Mouse (Mus musculus) intestine, embryonic 16.5 days (tissue): ENCODE measurements around the gene Lhx1. TPM values are rescaled to one million over a fixed set of nuclear protein-coding genes. Genes with fewer than 3 reads are reported as not detected.

Experiments used
- ATAC-seq: fragments of 200-750 bp; cut with Nextera tagmentation; 2 replicates; pipeline ENCODE4 v1.8.0; 2017; ENCODE audit warnings: moderate TSS enrichment, moderate library complexity
- H3K27ac ChIP-seq: fragments of 300-500 bp; sonication (generic); 2 replicates; pipeline ENCODE4 v1.5.1; 2014; ENCODE audit warnings: mild to moderate bottlenecking, low read length
- H3K27me3 ChIP-seq: fragments of 300-500 bp; sonication (generic); replicated peaks from 2 replicates; pipeline ENCODE4 v1.6.1; 2014; ENCODE audit warnings: low read length, control low read depth, mixed read lengths; ENCODE audit not compliant: control insufficient read depth, insufficient read depth
- H3K36me3 ChIP-seq: fragments of 300-500 bp; sonication (generic); 2 replicates; pipeline ENCODE4 v1.6.1; 2014; ENCODE audit warnings: low read length, control low read depth; ENCODE audit not compliant: control insufficient read depth, insufficient read depth
- H3K4me1 ChIP-seq: fragments of 300-500 bp; sonication (generic); 2 replicates; pipeline ENCODE4 v1.6.1; 2014; ENCODE audit warnings: low read length, control low read depth, mixed read lengths; ENCODE audit not compliant: control insufficient read depth, insufficient read depth
- H3K4me2 ChIP-seq: fragments of 300-500 bp; sonication (generic); 2 replicates; pipeline ENCODE4 v1.6.1; 2014; ENCODE audit warnings: low read depth, low read length, control low read depth
- H3K4me3 ChIP-seq: fragments of 300-500 bp; sonication (generic); 2 replicates; pipeline ENCODE4 v1.5.1; 2014; ENCODE audit warnings: mild to moderate bottlenecking, low read length
- H3K9ac ChIP-seq: fragments of 300-500 bp; sonication (generic); 2 replicates; pipeline ENCODE4 v1.6.1; 2014; ENCODE audit warnings: low read depth, low read length
- H3K9me3 ChIP-seq: fragments of 300-500 bp; sonication (generic); 2 replicates; pipeline ENCODE4 v1.6.1; 2016; ENCODE audit warnings: low read length, control low read depth; ENCODE audit not compliant: control insufficient read depth
- WGBS: fragments of 180-500 bp; shearing (Covaris S2); extraction: QIAGEN DNeasy Blood & Tissue Kit; methylation state at CpG from one replicate; pipeline ENCODE4 v1.1.7; 2014; 5-methylcytosine and 5-hydroxymethylcytosine counted together
- polyA plus RNA-seq: library from polyadenylated mRNA; unstranded; fragments of >200 nt; fragmentation: Nextera tagmentation; extraction: Ambion mirVana; gene quantifications from 2 replicates; pipeline ENCODE4 v1.2.1, GENCODE M21; 2015

Lhx1 gene
- polyA plus RNA-seq, 1 experiment from 2014 or later = 0.12 TPM

DNA sequence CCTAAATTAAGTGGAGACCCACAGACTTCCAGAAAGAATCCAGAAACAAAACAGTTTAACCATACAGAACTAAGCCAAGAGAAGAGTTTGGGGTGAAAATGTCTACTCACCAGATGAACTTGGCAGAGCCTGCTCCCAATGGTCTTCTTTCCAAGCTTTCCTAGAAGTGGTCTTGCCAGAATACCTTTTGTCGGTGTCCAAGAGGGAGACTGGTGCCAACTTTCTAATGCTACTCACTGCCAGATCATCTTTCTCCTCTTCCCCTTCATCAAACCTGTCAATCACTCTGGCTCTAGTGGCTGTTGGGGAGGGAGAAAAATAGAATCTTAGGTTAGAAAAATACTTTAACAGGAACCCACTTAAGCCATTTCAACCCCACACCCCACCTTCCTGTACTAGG lies 13.3 kb downstream of the Lhx1 start:
- Histone ChIP-seq H3K4me3 (peak overlapping the region; percentile 73; the same call in 1 of the 2 replicates), H3K27me3 (peaks cover 24% of the 10 kb centered on the region), H3K9me3 (no peaks in the 10 kb centered on the region), H3K4me1 (peaks cover 12% of the 10 kb centered on the region), H3K4me2 (peak overlapping the region; percentile 89; the same call in 1 of the 2 replicates), H3K9ac (no peak overlapping the region), H3K36me3 (peaks cover 2% of the 10 kb centered on the region; the same call in 1 of the 2 replicates), H3K27ac (no peak overlapping the region)
- WGBS = 78% methylated on average over 1 of the region's 1 CpGs
- ATAC-seq = no peak

DNA sequence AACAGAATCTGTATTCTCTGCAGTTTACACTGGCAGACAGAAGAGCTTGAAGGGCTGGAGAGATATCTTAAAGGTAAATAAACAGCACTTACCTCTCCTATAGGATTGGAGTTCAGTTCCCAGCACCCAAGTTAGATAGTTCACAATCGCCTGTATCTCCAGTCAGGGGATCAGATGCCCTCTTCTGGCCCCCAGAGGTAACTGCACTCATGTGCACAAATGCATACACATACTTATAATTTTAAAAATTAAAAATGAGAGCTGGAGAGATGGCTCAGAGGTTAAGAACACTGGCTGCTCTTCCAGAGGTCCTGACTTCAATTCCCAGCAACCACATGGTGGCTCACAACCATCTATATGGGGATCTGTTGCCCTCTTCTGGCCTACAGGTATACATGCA lies 21.0 kb downstream of the Lhx1 start:
- Histone ChIP-seq H3K27ac (no peak overlapping the region), H3K4me3 (no peak overlapping the region), H3K36me3 (peaks cover 9% of the 10 kb centered on the region), H3K4me2 (no peak overlapping the region), H3K27me3 (no peaks in the 10 kb centered on the region), H3K9me3 (no peaks in the 10 kb centered on the region), H3K4me1 (no peaks in the 10 kb centered on the region), H3K9ac (no peak overlapping the region)
- WGBS = 92% methylated on average over 1 of the region's 1 CpGs
- ATAC-seq = no peak

DNA sequence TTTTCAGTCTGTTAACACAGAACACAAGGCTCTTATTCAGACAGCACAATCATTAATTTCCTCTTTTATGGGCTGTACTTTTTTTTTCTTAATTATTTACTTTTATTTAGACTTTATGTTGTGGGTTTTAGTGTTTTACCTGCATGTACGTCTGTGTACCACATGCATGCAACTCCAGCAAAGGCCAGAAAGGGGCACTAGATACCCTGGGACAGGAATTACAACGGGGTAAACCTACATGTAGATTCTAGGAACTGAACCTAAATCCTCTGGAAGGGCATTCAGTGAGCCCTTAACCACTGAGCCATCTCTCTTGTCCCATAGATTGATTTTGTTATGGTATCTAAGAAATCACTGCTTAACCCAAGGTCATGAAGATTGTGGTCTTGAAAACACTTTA lies 27.4 kb downstream of the Lhx1 start:
- Histone ChIP-seq H3K27me3 (no peaks in the 10 kb centered on the region), H3K4me2 (no peak overlapping the region), H3K27ac (no peak overlapping the region), H3K9me3 (no peaks in the 10 kb centered on the region), H3K9ac (no peak overlapping the region), H3K4me1 (no peaks in the 10 kb centered on the region), H3K36me3 (no peaks in the 10 kb centered on the region; the same call in 1 of the 2 replicates), H3K4me3 (no peak overlapping the region)
- 65% methylated on average over 2 of the region's 2 CpGs for WGBS
- no peak for ATAC-seq

DNA sequence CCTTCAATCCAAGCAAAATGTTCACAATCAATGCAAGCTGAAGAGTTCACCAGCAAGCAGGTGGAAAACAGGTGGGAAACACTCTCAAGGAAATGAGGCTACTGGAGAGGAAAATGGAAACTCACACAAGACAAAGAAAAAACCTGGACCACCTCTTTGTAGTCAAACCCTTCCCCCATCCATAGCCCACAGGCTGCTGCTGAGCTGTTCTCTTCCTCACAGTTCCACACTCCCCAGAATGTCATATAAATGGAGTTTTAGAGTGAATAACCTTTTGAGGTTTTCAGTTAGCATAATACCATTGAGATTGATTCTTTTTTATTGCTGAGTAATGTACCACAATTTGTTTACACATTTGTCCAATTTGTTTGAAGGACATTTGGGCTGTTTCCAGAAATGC lies 28.4 kb downstream of the Lhx1 start:
- Histone ChIP-seq H3K27me3 (no peaks in the 10 kb centered on the region), H3K4me2 (no peak overlapping the region), H3K4me1 (no peaks in the 10 kb centered on the region), H3K4me3 (no peak overlapping the region), H3K9ac (no peak overlapping the region), H3K27ac (no peak overlapping the region), H3K36me3 (no peaks in the 10 kb centered on the region), H3K9me3 (no peaks in the 10 kb centered on the region)
- no peak for ATAC-seq

DNA sequence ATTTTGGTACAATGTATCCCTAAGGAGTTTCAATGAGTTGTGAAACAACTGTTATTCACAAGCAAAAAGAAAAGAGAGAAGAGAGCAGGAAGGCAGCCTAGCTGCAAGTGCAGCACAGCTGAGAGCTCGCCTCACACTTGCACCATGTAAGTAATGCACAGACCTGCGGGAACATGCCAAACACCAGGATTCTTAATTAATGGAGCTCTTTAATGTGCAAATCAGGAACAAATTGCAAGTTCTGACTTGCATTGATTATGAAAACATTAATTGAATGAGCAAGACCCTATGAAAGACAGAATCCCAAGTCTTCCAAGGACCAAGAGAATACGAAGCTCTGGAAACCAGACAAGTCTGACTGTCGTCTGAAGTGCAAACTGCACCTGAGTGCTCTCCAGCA lies 29.6 kb downstream of the Lhx1 start:
- Histone ChIP-seq H3K4me3 (no peak overlapping the region), H3K9me3 (no peaks in the 10 kb centered on the region), H3K4me2 (no peak overlapping the region), H3K4me1 (no peaks in the 10 kb centered on the region), H3K27me3 (no peaks in the 10 kb centered on the region), H3K9ac (no peak overlapping the region), H3K36me3 (0 out of 2 replicates have a peak, but pooled peaks cover 5% of the 10 kb centered on the region), H3K27ac (no peak overlapping the region)
- 68% methylated on average over 4 of the region's 4 CpGs for WGBS
- ATAC-seq = no peak

DNA sequence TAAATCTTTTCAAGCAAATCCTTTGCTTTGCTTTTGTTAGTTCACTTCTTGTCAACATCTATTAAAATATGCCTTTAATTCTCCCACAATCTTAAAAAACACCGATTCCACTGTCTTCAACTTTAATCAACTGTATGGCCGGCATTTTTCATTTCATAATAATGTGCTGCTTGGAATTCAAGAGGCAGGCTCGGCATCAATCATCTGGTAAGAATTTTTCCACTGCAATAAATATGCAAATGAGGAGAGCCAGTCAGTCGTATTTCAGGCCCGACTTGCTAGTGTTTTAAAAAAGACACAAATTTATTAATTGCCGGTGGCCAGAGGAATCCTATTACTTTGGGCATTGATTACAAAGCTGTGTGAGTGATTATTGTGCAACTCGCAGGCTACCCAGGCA lies 43.7 kb downstream of the Lhx1 start:
- no peak for ATAC-seq
- H3K4me3 ChIP-seq = no peak overlapping the region
- H3K27me3 ChIP-seq = no peaks in the 10 kb centered on the region
- no peak overlapping the region for H3K27ac ChIP-seq
- H3K9ac ChIP-seq = no peak overlapping the region
- H3K4me1 ChIP-seq = 0 out of 2 replicates have a peak, but pooled peaks cover 6% of the 10 kb centered on the region
- H3K9me3 ChIP-seq = no peaks in the 10 kb centered on the region
- 52% methylated on average over 7 of the region's 7 CpGs for WGBS
- no peaks in the 10 kb centered on the region for H3K36me3 ChIP-seq
- no peak overlapping the region for H3K4me2 ChIP-seq

DNA sequence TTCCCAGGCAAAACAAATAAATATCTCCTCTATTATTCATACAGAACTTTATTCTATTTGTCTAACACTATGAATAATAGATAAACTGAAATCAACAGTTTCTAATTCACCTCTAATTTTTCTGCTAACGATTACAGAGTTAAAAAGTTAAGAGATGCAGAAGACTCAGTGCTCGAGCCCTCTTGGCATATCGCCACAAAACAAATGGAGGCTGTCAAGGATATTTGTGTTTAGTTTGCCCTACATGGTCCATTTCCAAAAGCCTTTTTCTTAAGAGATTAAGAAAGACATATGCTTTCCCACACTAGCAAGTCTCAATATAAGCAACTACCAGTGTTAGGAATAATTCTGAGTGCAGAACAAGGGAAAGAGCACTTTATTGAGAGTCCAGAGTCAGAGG lies 44.9 kb downstream of the Lhx1 start:
- H3K9me3 ChIP-seq = no peaks in the 10 kb centered on the region
- ATAC-seq = no peak
- no peak overlapping the region for H3K4me3 ChIP-seq
- H3K36me3 ChIP-seq = no peaks in the 10 kb centered on the region
- H3K4me1 ChIP-seq = 0 out of 2 replicates have a peak, but pooled peaks cover 6% of the 10 kb centered on the region
- WGBS = 45% methylated on average over 3 of the region's 3 CpGs
- H3K27ac ChIP-seq = no peak overlapping the region
- H3K27me3 ChIP-seq = no peaks in the 10 kb centered on the region
- no peak overlapping the region for H3K9ac ChIP-seq
- no peak overlapping the region for H3K4me2 ChIP-seq

DNA sequence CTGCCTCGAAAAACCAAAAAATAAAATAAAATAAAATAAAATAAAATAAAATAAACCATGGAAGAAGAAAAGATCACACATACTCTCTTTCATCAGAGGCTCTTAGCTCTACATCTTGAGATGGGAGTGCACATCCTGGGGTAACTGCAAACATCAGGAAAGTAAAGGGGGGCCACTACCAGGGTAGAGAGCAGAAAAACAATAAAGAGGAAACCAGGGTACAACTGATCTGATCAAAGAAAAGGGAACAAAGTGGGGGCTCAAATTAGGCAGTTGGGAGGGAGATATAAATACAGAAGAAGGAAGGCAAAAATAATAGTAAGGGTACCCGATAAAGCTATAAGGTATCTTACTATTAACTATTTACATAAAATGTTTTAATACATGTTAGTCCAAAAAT lies 48.7 kb downstream of the Lhx1 start:
- peaks cover 6% of the 10 kb centered on the region; the same call in 1 of the 2 replicates for H3K4me1 ChIP-seq

DNA sequence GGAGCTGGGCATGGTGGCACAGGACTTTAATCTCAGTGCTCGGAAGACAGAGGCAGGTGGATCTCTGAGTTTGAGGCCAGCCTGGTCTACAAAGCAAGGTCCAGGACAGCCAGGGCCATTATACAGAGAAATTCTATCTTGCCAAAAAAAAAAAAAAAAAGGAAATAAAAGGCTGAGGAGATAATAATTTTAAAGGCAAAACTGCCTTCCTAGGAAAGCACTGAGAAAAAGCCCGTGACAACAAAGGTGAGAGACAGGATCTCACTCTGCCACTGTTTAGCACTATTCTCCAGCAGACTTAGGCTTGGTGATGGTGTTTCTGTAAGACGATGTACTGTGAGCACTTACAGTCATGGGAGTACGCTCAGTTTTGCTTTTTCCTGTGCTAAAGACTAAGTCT lies 49.3 kb downstream of the Lhx1 start:
- no peak for ATAC-seq
- H3K27me3 ChIP-seq = no peaks in the 10 kb centered on the region
- H3K9me3 ChIP-seq = no peaks in the 10 kb centered on the region
- no peak overlapping the region for H3K27ac ChIP-seq
- peaks cover 6% of the 10 kb centered on the region; the same call in 1 of the 2 replicates for H3K4me1 ChIP-seq
- H3K9ac ChIP-seq = no peak overlapping the region
- no peaks in the 10 kb centered on the region for H3K36me3 ChIP-seq
- no peak overlapping the region for H3K4me2 ChIP-seq
- no peak overlapping the region for H3K4me3 ChIP-seq
- 94% methylated on average over 4 of the region's 4 CpGs for WGBS

More for the DNA sequence above, 48.7 kb downstream of the Lhx1 start:
- Histone ChIP-seq H3K27ac (no peak overlapping the region), H3K9ac (no peak overlapping the region), H3K4me2 (no peak overlapping the region), H3K36me3 (no peaks in the 10 kb centered on the region), H3K9me3 (no peaks in the 10 kb centered on the region), H3K27me3 (no peaks in the 10 kb centered on the region), H3K4me3 (no peak overlapping the region)
- 94% methylated on average over 2 of the region's 2 CpGs for WGBS
- no peak for ATAC-seq

DNA sequence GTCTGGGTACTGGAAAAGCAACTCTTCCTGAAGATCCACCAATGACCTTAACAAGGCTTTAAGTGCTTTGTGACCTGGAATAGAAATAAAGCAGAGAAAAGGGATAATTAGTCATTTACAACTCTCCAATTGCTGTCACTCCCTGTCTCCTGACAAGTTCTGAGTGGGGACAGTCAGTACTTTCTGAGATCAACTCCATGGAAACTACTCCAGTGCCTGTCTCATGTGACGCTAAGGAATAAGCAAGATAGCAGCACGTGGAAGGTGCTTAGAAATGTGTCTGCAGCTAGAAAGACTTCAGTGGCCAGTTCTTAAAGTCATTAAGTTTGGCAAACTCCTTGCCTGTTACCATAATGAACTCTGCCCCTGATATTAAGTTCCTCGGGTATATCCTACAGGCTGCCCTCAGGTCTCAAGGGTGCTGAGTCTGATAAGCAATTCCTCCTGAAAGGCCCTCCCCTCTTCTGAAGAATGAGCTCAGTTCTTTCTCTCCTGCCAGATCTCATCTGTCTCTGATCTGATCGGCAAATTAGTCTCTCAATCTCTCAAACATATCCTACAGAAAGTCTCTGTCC lies 52.2 kb downstream of the Lhx1 start:
- 63% methylated on average over 4 of the region's 4 CpGs for WGBS
- no peak overlapping the region for H3K9ac ChIP-seq
- H3K4me1 ChIP-seq = no peaks in the 10 kb centered on the region; the same call in 1 of the 2 replicates
- no peaks in the 10 kb centered on the region for H3K27me3 ChIP-seq
- no peak overlapping the region for H3K4me2 ChIP-seq
- no peaks in the 10 kb centered on the region for H3K36me3 ChIP-seq
- ATAC-seq = peak; percentile 67
- no peaks in the 10 kb centered on the region for H3K9me3 ChIP-seq
- no peak overlapping the region for H3K4me3 ChIP-seq
- peak overlapping the region; percentile 41; the same call in 1 of the 2 replicates for H3K27ac ChIP-seq
